Mouse (Mus musculus): ENCODE data around the gene Lrrfip2.

- TF ChIP-seq CTCF (IDR thresholded peaks at IDR 0.05; ENCODE audit: borderline replicate concordance, insufficient read depth, low read length): no peak
- no peak for TF ChIP-seq POLR2A (IDR thresholded peaks at IDR 0.05; ENCODE audit: low read depth, low read length)
Measured at GRCm38 (mm10) chr9:111127749-111128148, 10.4 kb downstream of the Lrrfip2 start.

All from embryonic fibroblast, embryonic 13.5 days (primary cell).